Mouse (Mus musculus) gastrocnemius, postnatal 14 days (tissue): Measurements from ENCODE around the gene Rfxap. TPM values are rescaled to one million over a fixed set of nuclear protein-coding genes. Genes with fewer than 3 reads are reported as not detected.

Experiments used
- DNase-seq: peaks from one replicate; pipeline ENCODE4 v3.0.0; 2021; ENCODE audit warnings: mixed read lengths
- intact Hi-C: fragments of 180-260 bp; cut with DNase I; formaldehyde crosslinking; loops from one replicate; pipeline ENCODE4 v1.15.1; 2025; ENCODE audit warnings: low total_unique reads
- long read RNA-seq, 2 experiments: library from polyadenylated mRNA; stranded (forward); transcript quantifications; one replicate each; pipeline ENCODE4 v2.0.0; 2021
- total RNA-seq, 2 experiments: library from RNA; stranded (reverse); gene quantifications; 2 replicates each; pipeline ENCODE4 v1.2.3; 2021

Gene Rfxap
- total RNA-seq = 10 to 100 TPM; 23.0 to 23.7 TPM
- long read RNA-seq, experiment 1, transcript Rfxap-201 (3 exons, 2,162 nt) = major isoform, 30 of 31 reads
- long read RNA-seq, experiment 1, partial matches to known transcripts = 0 of 31 reads
- long read RNA-seq, experiment 1, other reads (novel, unspliced or antisense) = 1 of 31 reads
- long read RNA-seq, experiment 2, transcript Rfxap-201 (3 exons, 2,162 nt) = major isoform, 43 of 43 reads
- long read RNA-seq, experiment 2, partial matches to known transcripts = 0 of 43 reads
- long read RNA-seq, experiment 2, other reads (novel, unspliced or antisense) = 0 of 43 reads

- intact Hi-C loops = no loop called here
- DNase-seq = peak; percentile 96
Measured at GRCm38 (mm10) chr3:54807666-54808217, at the start of gene Rfxap. TSS of gene Rfxap (minus strand) at chr3:54807791.

- intact Hi-C loops = no loop called here
Measured at GRCm38 (mm10) chr3:54835421-54835820, 27.8 kb upstream of the Rfxap start.

GRCm38 (mm10) chr3:54832491-54832890 is 24.9 kb upstream of the Rfxap start:
- intact Hi-C loops = no loop called here
- no peak for DNase-seq

More at GRCm38 (mm10) chr3:54835421-54835820, 27.8 kb upstream of the Rfxap start:
- no peak for DNase-seq

- no peak for DNase-seq
- intact Hi-C loops = loop anchor here (5.0 kb wide), 1 partner anchor 240 kb away; no protein-coding TSS in a partner anchor
Measured at GRCm38 (mm10) chr3:54822526-54822925, 14.9 kb upstream of the Rfxap start.

- DNase-seq = peak; percentile 30
- intact Hi-C loops = no loop called here
Measured at GRCm38 (mm10) chr3:54815292-54815691, 7.7 kb upstream of the Rfxap start.

GRCm38 (mm10) chr3:54814622-54815021 is 7.0 kb upstream of the Rfxap start:
- DNase-seq = no peak
- intact Hi-C loops = no loop called here

- intact Hi-C loops = no loop called here
- no peak for DNase-seq
Measured at GRCm38 (mm10) chr3:54813418-54813988, 5.9 kb upstream of the Rfxap start.

GRCm38 (mm10) chr3:54811616-54812015 is 4.0 kb upstream of the Rfxap start:
- no peak for DNase-seq
- intact Hi-C loops = no loop called here

- DNase-seq = no peak
- intact Hi-C loops = no loop called here
Measured at GRCm38 (mm10) chr3:54809111-54809510, 1.5 kb upstream of the Rfxap start.

- intact Hi-C loops = no loop called here
- no peak for DNase-seq
Measured at GRCm38 (mm10) chr3:54807061-54807661, 430 bp downstream of the Rfxap start.

GRCm38 (mm10) chr3:54803713-54804112 is 3.9 kb downstream of the Rfxap start:
- no peak for DNase-seq
- intact Hi-C loops = no loop called here

GRCm38 (mm10) chr3:54797211-54797610 is 10.4 kb downstream of the Rfxap start:
- peak; percentile 36 for DNase-seq
- intact Hi-C loops = no loop called here

GRCm38 (mm10) chr3:54795806-54796205 is 11.8 kb downstream of the Rfxap start:
- no peak for DNase-seq
- intact Hi-C loops = no loop called here

GRCm38 (mm10) chr3:54795379-54795778 is 12.2 kb downstream of the Rfxap start:
- no peak for DNase-seq
- intact Hi-C loops = no loop called here

- intact Hi-C loops = no loop called here
- no peak for DNase-seq
Measured at GRCm38 (mm10) chr3:54793762-54794161, 13.8 kb downstream of the Rfxap start.

GRCm38 (mm10) chr3:54791822-54792677 is 15.5 kb downstream of the Rfxap start:
- intact Hi-C loops = no loop called here
- DNase-seq = no peak

- no peak for DNase-seq
- intact Hi-C loops = no loop called here
Measured at GRCm38 (mm10) chr3:54790601-54791000, 17.0 kb downstream of the Rfxap start.

- intact Hi-C loops = no loop called here
- no peak for DNase-seq
Measured at GRCm38 (mm10) chr3:54775989-54776631, 31.5 kb downstream of the Rfxap start.

GRCm38 (mm10) chr3:54773613-54774012 is 34.0 kb downstream of the Rfxap start:
- no peak for DNase-seq
- intact Hi-C loops = no loop called here
